Mouse (Mus musculus): ENCODE results near the gene Gm10181. TPM values are rescaled to one million over a fixed set of nuclear protein-coding genes. Genes with fewer than 3 reads are reported as not detected.

The Gm10181 gene
- polyA plus RNA-seq, 1 experiment from 2014 or later, result not detected

- no peak overlapping the region for H3K4me3 ChIP-seq (ENCODE audit: low read depth, low read length)
- no peak for ATAC-seq
- H3K4me1 ChIP-seq (ENCODE audit: control insufficient read depth, insufficient read depth, low read length), result no peaks in the 10 kb centered on the region
- no peak overlapping the region for H3K4me2 ChIP-seq (ENCODE audit: low read length)
- 97% methylated on average over 1 of the region's 1 CpGs for WGBS
- H3K9me3 ChIP-seq (replicated peaks; ENCODE audit: control insufficient read depth, low read length, poor library complexity, severe bottlenecking), result no peaks in the 10 kb centered on the region
- no peak overlapping the region for H3K9ac ChIP-seq (ENCODE audit: low read depth, low read length)
- no peaks in the 10 kb centered on the region for H3K27me3 ChIP-seq (ENCODE audit: control insufficient read depth, insufficient read depth, low read depth, low read length)
- no peak overlapping the region for H3K27ac ChIP-seq (ENCODE audit: low read length)
- H3K36me3 ChIP-seq (ENCODE audit: control insufficient read depth, insufficient read depth, low read length), result no peaks in the 10 kb centered on the region
Observed at GRCm38 (mm10) chr9:25138900-25139299, 49.7 kb downstream of the Gm10181 start.

Other genes with a start within 250 kb of the Gm10181 start
- 29.6 and 30.9 TPM in 2 replicates for gene Herpud2, start 62.4 kb downstream of the Gm10181 start, polyA plus RNA-seq (2015; fragmentation: Nextera tagmentation; extraction: Ambion mirVana)
- 247 and 251 TPM in 2 replicates for gene Sept7, start 163.0 kb downstream of the Gm10181 start, polyA plus RNA-seq (2015; fragmentation: Nextera tagmentation; extraction: Ambion mirVana)